Mouse (Mus musculus) gastrocnemius, postnatal 10 days (tissue): Measurements from ENCODE around the gene Fyttd1. TPM values are rescaled to one million over a fixed set of nuclear protein-coding genes. Genes with fewer than 3 reads are reported as not detected.

Experiments used
- DNase-seq: peaks from one replicate; pipeline ENCODE4 v3.0.0; 2021; ENCODE audit warnings: mixed read lengths
- total RNA-seq, 2 experiments: library from RNA; stranded (reverse); gene quantifications; 2 replicates each; pipeline ENCODE4 v1.2.3; 2021

Fyttd1 gene
- total RNA-seq, 2 experiments from 2014 or later, result 134 to 138 TPM

GRCm38 (mm10) chr16:32945379-32945778 lies 68.1 kb downstream of the Fyttd1 start:
- DNase-seq, result no peak

GRCm38 (mm10) chr16:32948016-32948415 lies 70.7 kb downstream of the Fyttd1 start:
- no peak for DNase-seq

- DNase-seq, result no peak
These were observed 71.4 kb downstream of the Fyttd1 start for GRCm38 (mm10) chr16:32948656-32949055.

GRCm38 (mm10) chr16:32949281-32949680 lies 72.0 kb downstream of the Fyttd1 start:
- DNase-seq, result no peak

GRCm38 (mm10) chr16:32951074-32951473 lies 73.8 kb downstream of the Fyttd1 start:
- DNase-seq, result no peak

- DNase-seq, result no peak
These were observed 76.5 kb downstream of the Fyttd1 start for GRCm38 (mm10) chr16:32953806-32954205.

GRCm38 (mm10) chr16:32954304-32954703 lies 77.0 kb downstream of the Fyttd1 start:
- DNase-seq, result no peak

- DNase-seq, result no peak
These were observed 79.6 kb downstream of the Fyttd1 start for GRCm38 (mm10) chr16:32956889-32957288.

Other genes with a start within 250 kb of the Fyttd1 start
- gene Tnk2, start 233.6 kb upstream of the Fyttd1 start, total RNA-seq, result 10 to 100 TPM; 51.6 to 82.2 TPM
- gene Muc4, start 141.6 kb upstream of the Fyttd1 start, total RNA-seq, result under 1 TPM; 0.07 to 0.47 TPM
- under 1 TPM; 0.21 to 0.41 TPM for gene Muc20, start 80.1 kb upstream of the Fyttd1 start, total RNA-seq
- gene Smbd1, start 67.0 kb upstream of the Fyttd1 start, total RNA-seq, result not detected
- 10 to 100 TPM; 33.5 to 38.6 TPM for gene Rubcn, start 266 bp downstream of the Fyttd1 start, total RNA-seq
- 10 to 100 TPM; 21.3 to 26.4 TPM for gene Lrch3, start 36.6 kb downstream of the Fyttd1 start, total RNA-seq
- gene Iqcg, start 178.7 kb downstream of the Fyttd1 start, total RNA-seq, result 1 to 10 TPM; 2.0 TPM
- gene Rpl35a, start 179.0 kb downstream of the Fyttd1 start, total RNA-seq, result 100 to 1,000 TPM; 413 to 441 TPM
- 1 to 10 TPM; 2.2 TPM for gene Lmln, start 185.0 kb downstream of the Fyttd1 start, total RNA-seq